In the genomic region with DNA sequence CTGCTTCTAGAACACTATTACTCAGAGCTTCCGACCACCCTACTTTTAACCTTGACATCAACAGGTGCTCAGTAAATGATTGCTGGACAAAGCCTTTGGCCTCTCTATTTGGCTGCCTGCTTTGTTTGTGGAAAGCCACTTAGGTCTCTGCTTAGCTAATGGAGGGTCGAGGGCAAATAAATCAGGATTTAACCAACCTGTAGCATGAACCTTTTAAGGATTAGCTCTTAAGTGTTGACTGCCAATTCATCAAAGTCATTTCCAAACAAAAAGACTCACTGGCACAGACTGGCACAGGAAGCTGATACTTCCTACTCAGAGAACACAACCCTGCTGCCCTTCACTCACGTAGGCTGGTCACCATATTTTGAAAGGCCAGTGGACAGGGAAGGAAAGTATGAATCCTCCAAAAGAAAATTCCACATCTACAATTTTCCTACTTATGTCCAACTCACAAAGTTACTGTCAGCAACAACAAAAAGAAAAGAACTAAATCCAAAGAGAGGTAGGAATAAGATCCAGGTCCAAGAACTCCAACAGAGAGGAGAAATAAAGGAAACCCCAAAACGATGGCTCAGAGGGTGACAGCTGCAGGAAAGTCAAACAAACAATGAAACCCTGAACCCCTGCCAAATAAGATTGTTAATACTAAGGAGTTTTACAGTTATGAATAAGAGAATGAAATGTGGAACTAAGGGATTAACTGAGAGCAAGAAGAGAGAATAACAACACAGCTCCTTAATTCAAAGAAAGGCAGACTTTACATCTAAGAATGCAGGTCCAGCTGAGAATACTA, we compare ENCODE assay signal across 18 mouse cellular contexts.
DNase-seq lines count a peak whose midpoint lies in the region; ATAC-seq and TF ChIP-seq lines count a peak whose summit lies in the region.
"Had no signal": no experiment of that assay in that cellular context is flagged by ENCODE, and none has a peak within 500 bp of the region (broad histone marks: within the 10 kb centered on the region; RNA-seq: fewer than 3 reads in every experiment).

No protein-coding gene starts in this region.

- H3K9me3 ChIP-seq in lung, embryonic 14.5 days (ENCODE audit: low read depth, low read length), result no peaks in the 10 kb centered on the region
- H3K9me3 ChIP-seq: embryonic facial prominence, embryonic 15.5 days; forebrain, embryonic 12.5 days; neural tube, embryonic 15.5 days had no signal

- ATAC-seq in lung, embryonic 14.5 days (ENCODE audit: insufficient read depth), result no peak
- no peak for ATAC-seq in inflammation-experienced regulatory T-cells, adult 6 months

- H3K27me3 ChIP-seq in lung, embryonic 14.5 days (ENCODE audit: insufficient read depth, low read length), result no peaks in the 10 kb centered on the region
- H3K27me3 ChIP-seq: embryonic facial prominence, embryonic 15.5 days; forebrain, embryonic 12.5 days; limb, embryonic 12.5 days; neural tube, embryonic 15.5 days had no signal

- WGBS in lung, embryonic 14.5 days, result 24% methylated on average over 4 of the region's 4 CpGs

- no peak for TF ChIP-seq CTCF in lung, embryonic 14.5 days (IDR thresholded peaks at IDR 0.05; ENCODE audit: low read depth)

- H3K4me3 ChIP-seq in lung, embryonic 14.5 days (ENCODE audit: low read depth, low read length), result no peak overlapping the region
- H3K4me3 ChIP-seq: embryonic facial prominence, embryonic 15.5 days; forebrain, embryonic 12.5 days; limb, embryonic 12.5 days; neural tube, embryonic 15.5 days had no signal

- DNase-seq in heart, adult 11 months, result peak; percentile 30
- no peak for DNase-seq in heart, postnatal 4 days
- peak; percentile 58 for DNase-seq in lung, embryonic 14.5 days
- no peak for DNase-seq in lung, postnatal 4 days
- peak; percentile 6 to 44 for DNase-seq in kidney, postnatal 25 days
- peak; percentile 7 for DNase-seq in yolk sac, embryonic 10.5 days (ENCODE audit: low spot score)
- DNase-seq in adrenal gland, postnatal 36 days, result no peak
- DNase-seq: adrenal gland, postnatal 14 days; B cell, adult 2 months; gastrocnemius, postnatal 10 days; retina, postnatal 1 day; spleen, adult 18-20 months had no signal

- no peak overlapping the region for H3K9ac ChIP-seq in lung, embryonic 14.5 days
- H3K9ac ChIP-seq: embryonic facial prominence, embryonic 15.5 days; forebrain, embryonic 12.5 days; hindbrain, embryonic 14.5 days; limb, embryonic 12.5 days; neural tube, embryonic 15.5 days had no signal

- peaks cover 8% of the 10 kb centered on the region; the same call in 1 of the 2 replicates for H3K4me1 ChIP-seq in lung, embryonic 14.5 days (ENCODE audit: insufficient read depth)
- H3K4me1 ChIP-seq: limb, embryonic 12.5 days; neural tube, embryonic 15.5 days had no signal

- no peak overlapping the region for H3K27ac ChIP-seq in lung, embryonic 14.5 days (ENCODE audit: low read depth)
- H3K27ac ChIP-seq: embryonic facial prominence, embryonic 15.5 days; forebrain, embryonic 12.5 days; hindbrain, embryonic 14.5 days; limb, embryonic 12.5 days; neural tube, embryonic 15.5 days had no signal

- no peaks in the 10 kb centered on the region for H3K36me3 ChIP-seq in lung, embryonic 14.5 days (ENCODE audit: insufficient read depth)
- H3K36me3 ChIP-seq: embryonic facial prominence, embryonic 15.5 days; forebrain, embryonic 12.5 days; limb, embryonic 12.5 days; neural tube, embryonic 15.5 days had no signal

- no peak overlapping the region for H3K4me2 ChIP-seq in lung, embryonic 14.5 days
- H3K4me2 ChIP-seq: embryonic facial prominence, embryonic 15.5 days; forebrain, embryonic 12.5 days; hindbrain, embryonic 14.5 days; limb, embryonic 12.5 days; neural tube, embryonic 15.5 days had no signal

Comparison
In these comparisons a context has a peak if more than half of its experiments do, and no peak if none do; other contexts are left out.
1. DNase-seq: peak in heart, adult 11 months (single experiment), lung, embryonic 14.5 days (single experiment), kidney, postnatal 25 days (2 of 2) and yolk sac, embryonic 10.5 days (single experiment); none in heart, postnatal 4 days (single experiment), lung, postnatal 4 days (0 of 2) and adrenal gland, postnatal 36 days (0 of 2).